Mouse (Mus musculus) ES-E14 (cell line): Measurements from ENCODE around the gene Ppp1r9a. TPM values are rescaled to one million over a fixed set of nuclear protein-coding genes. Genes with fewer than 3 reads are reported as not detected.

Experiments
- DNase-seq: peaks from one replicate; pipeline ENCODE4 v3.0.0-alpha.2; 2013; ENCODE audit warnings: low read depth, low spot score
- H3K27ac ChIP-seq: 2 replicates; pipeline ENCODE4 v1.5.1; 2012; ENCODE audit warnings: low read depth, mild to moderate bottlenecking, low read length, moderate library complexity, mixed read lengths; ENCODE audit not compliant: poor library complexity, insufficient read depth, severe bottlenecking
- H3K36me3 ChIP-seq: 2 replicates; pipeline ENCODE4 v1.6.1; 2012; ENCODE audit warnings: mild to moderate bottlenecking, low read length, moderate library complexity, mixed read lengths; ENCODE audit not compliant: control insufficient read depth, poor library complexity, insufficient read depth, severe bottlenecking
- H3K4me1 ChIP-seq, 2 experiments: fragments of 150-350 bp in 1 of 2; sonication (generic) in 1 of 2; 2 replicates each; pipeline ENCODE4 v1.6.1; 2012; ENCODE audit warnings: low read length in 2 of 2, mild to moderate bottlenecking in 1 of 2, mixed read lengths in 1 of 2; ENCODE audit not compliant: control insufficient read depth in 2 of 2, insufficient read depth in 2 of 2, poor library complexity in 1 of 2
- H3K4me3 ChIP-seq, 2 experiments: fragments of 150-350 bp in 1 of 2; sonication (generic) in 1 of 2; 2 replicates each; pipeline ENCODE4 v1.5.1; 2012; ENCODE audit warnings: low read length in 2 of 2, low read depth in 1 of 2, mild to moderate bottlenecking in 1 of 2, mixed read lengths in 1 of 2; ENCODE audit not compliant: insufficient read depth in 1 of 2, poor library complexity in 1 of 2, severe bottlenecking in 1 of 2
- H3K9ac ChIP-seq: 2 replicates; pipeline ENCODE4 v1.6.1; 2012; ENCODE audit warnings: low read depth, mild to moderate bottlenecking, low read length, mixed read lengths; ENCODE audit not compliant: poor library complexity, insufficient read depth, severe bottlenecking
- H3K9me3 ChIP-seq: fragments of 150-350 bp; sonication (generic); 2 replicates; pipeline ENCODE4 v1.6.1; 2012; ENCODE audit warnings: low read depth, mild to moderate bottlenecking, low read length; ENCODE audit not compliant: control insufficient read depth, insufficient read depth
- CHD2 ChIP-seq: IDR thresholded peaks from 2 replicates; pipeline ENCODE4 v1.6.1; 2014; ENCODE audit warnings: mild to moderate bottlenecking, low read depth, low read length, inconsistent platforms
- HCFC1 ChIP-seq: IDR thresholded peaks from 2 replicates; pipeline ENCODE4 v1.6.1; 2012; ENCODE audit warnings: low read length, inconsistent platforms, borderline replicate concordance; ENCODE audit not compliant: insufficient read depth
- MAFK ChIP-seq: IDR thresholded peaks from 2 replicates; pipeline ENCODE4 v1.6.1; 2014; ENCODE audit warnings: mild to moderate bottlenecking, low read depth, low read length, inconsistent platforms; ENCODE audit not compliant: insufficient read depth
- ZC3H11A ChIP-seq: IDR thresholded peaks from 2 replicates; pipeline ENCODE4 v1.6.1; 2012; ENCODE audit warnings: low read depth, mild to moderate bottlenecking, inconsistent platforms, low read length, borderline replicate concordance
- ZNF384 ChIP-seq: IDR thresholded peaks from 2 replicates; pipeline ENCODE4 v1.6.1; 2012; ENCODE audit warnings: low read depth, low read length, inconsistent platforms
- in situ Hi-C, 2 experiments: fragments of 600-800 bp; cut with MboI; formaldehyde crosslinking; loops; one replicate each; pipeline ENCODE4 v1.15.1; 2025; ENCODE audit warnings: low sequenced_read_pairs in 2 of 2, inconsistent platforms in 1 of 2; ENCODE audit not compliant: unreplicated experiment in 2 of 2
- total RNA-seq: library from RNA; depleted of rRNA; stranded (reverse); fragments of 300-350 nt; gene quantifications from 2 replicates; pipeline ENCODE4 v1.2.3, GENCODE M21; 2012

Ppp1r9a gene
- total RNA-seq, 1 experiment: 22.2 TPM

GRCm38 (mm10) chr6:5022677-5023076 lies 120.0 kb downstream of the Ppp1r9a start:
- Histone ChIP-seq H3K36me3 (no peaks in the 10 kb centered on the region), H3K9ac (no peak overlapping the region), H3K4me3 (no peak overlapping the region), H3K9me3 (no peaks in the 10 kb centered on the region), H3K4me1 (peaks cover 7 to 45% of the 10 kb centered on the region in 2 experiments; a peak in 3 of 4 replicates), H3K27ac (no peak overlapping the region)
- in situ Hi-C loops: no loop called here
- DNase-seq: no peak
- TF ChIP-seq ZNF384 (no peak), HCFC1 (no peak), MAFK (no peak), CHD2 (no peak), ZC3H11A (no peak)

GRCm38 (mm10) chr6:5024893-5025292 lies 122.2 kb downstream of the Ppp1r9a start:
- in situ Hi-C loops: no loop called here
- H3K4me3 ChIP-seq: no peak overlapping the region
- no peak for DNase-seq
- no peak overlapping the region for H3K27ac ChIP-seq
- no peaks in the 10 kb centered on the region for H3K36me3 ChIP-seq
- H3K9me3 ChIP-seq: no peaks in the 10 kb centered on the region
- TF ChIP-seq ZC3H11A (no peak), ZNF384 (no peak), CHD2 (no peak), HCFC1 (no peak), MAFK (no peak)
- H3K9ac ChIP-seq: no peak overlapping the region
- peaks cover 2 to 40% of the 10 kb centered on the region in 2 experiments; a peak in 3 of 4 replicates for H3K4me1 ChIP-seq

- in situ Hi-C loops: no loop called here
- Histone ChIP-seq H3K36me3 (no peaks in the 10 kb centered on the region), H3K9me3 (no peaks in the 10 kb centered on the region), H3K4me3 (no peak overlapping the region), H3K27ac (peak overlapping the region; percentile 53), H3K9ac (no peak overlapping the region), H3K4me1 (peaks cover 2 to 29% of the 10 kb centered on the region in 2 experiments; a peak in 3 of 4 replicates)
- no peak for DNase-seq
- TF ChIP-seq MAFK: 0 out of 2 replicates have a peak, but pooled peaks have one; percentile 13
- no peak for TF ChIP-seq ZC3H11A
Measured at GRCm38 (mm10) chr6:5026772-5027171, 124.1 kb downstream of the Ppp1r9a start.

GRCm38 (mm10) chr6:5027213-5027612 lies 124.5 kb downstream of the Ppp1r9a start:
- TF ChIP-seq ZNF384 (no peak), HCFC1 (no peak), ZC3H11A (no peak)
- Histone ChIP-seq H3K27ac (peak overlapping the region; percentile 53), H3K4me1 (peaks cover 5 to 29% of the 10 kb centered on the region in 2 experiments; a peak in 3 of 4 replicates), H3K4me3 (no peak overlapping the region), H3K36me3 (no peaks in the 10 kb centered on the region), H3K9ac (no peak overlapping the region), H3K9me3 (no peaks in the 10 kb centered on the region)
- DNase-seq: no peak
- in situ Hi-C loops: no loop called here

- in situ Hi-C loops: no loop called here
- H3K36me3 ChIP-seq: no peaks in the 10 kb centered on the region
- peaks cover 6 to 27% of the 10 kb centered on the region in 2 experiments; a peak in 3 of 4 replicates for H3K4me1 ChIP-seq
- H3K9me3 ChIP-seq: no peaks in the 10 kb centered on the region
- DNase-seq: no peak
- no peak overlapping the region for H3K9ac ChIP-seq
- no peak overlapping the region for H3K27ac ChIP-seq
- no peak overlapping the region for H3K4me3 ChIP-seq
- no peak for TF ChIP-seq ZC3H11A
- no peak for TF ChIP-seq CHD2
Measured at GRCm38 (mm10) chr6:5027801-5028200, 125.1 kb downstream of the Ppp1r9a start.
